Mouse (Mus musculus) embryonic facial prominence, embryonic 11.5 days (tissue): ENCODE measurements around the gene Rps11. TPM values are rescaled to one million over a fixed set of nuclear protein-coding genes. Genes with fewer than 3 reads are reported as not detected.

Experiments used
- ATAC-seq: fragments of 200-750 bp; cut with Nextera tagmentation; replicated peaks from 2 replicates; pipeline ENCODE4 v1.8.0; 2017; ENCODE audit warnings: low read depth; ENCODE audit not compliant: insufficient number of reproducible peaks, low FRiP score, low TSS enrichment
- DNase-seq: peaks from one replicate; pipeline ENCODE4 v3.0.0-alpha.2; 2015; ENCODE audit warnings: low spot score
- H3K27ac ChIP-seq: fragments of 300-500 bp; sonication (generic); replicated peaks from 2 replicates; pipeline ENCODE4 v1.5.1; 2014; ENCODE audit warnings: mild to moderate bottlenecking, low read depth, low read length, control low read depth
- H3K27me3 ChIP-seq: fragments of 300-500 bp; sonication (generic); 2 replicates; pipeline ENCODE4 v1.6.1; 2014; ENCODE audit warnings: mild to moderate bottlenecking, low read length, moderate library complexity, mixed read lengths; ENCODE audit not compliant: control insufficient read depth, insufficient read depth
- H3K36me3 ChIP-seq: fragments of 300-500 bp; sonication (generic); replicated peaks from 2 replicates; pipeline ENCODE4 v1.6.1; 2014; ENCODE audit warnings: low read depth, mild to moderate bottlenecking, low read length, moderate library complexity, mixed read lengths; ENCODE audit not compliant: control insufficient read depth, insufficient read depth
- H3K4me1 ChIP-seq: fragments of 300-500 bp; sonication (generic); 2 replicates; pipeline ENCODE4 v1.6.1; 2014; ENCODE audit warnings: low read length, mixed read lengths; ENCODE audit not compliant: control insufficient read depth, insufficient read depth
- H3K4me2 ChIP-seq: fragments of 300-500 bp; sonication (generic); 2 replicates; pipeline ENCODE4 v1.6.1; 2014; ENCODE audit warnings: low read depth, mild to moderate bottlenecking, control low read depth, low read length, moderate library complexity
- H3K4me3 ChIP-seq: fragments of 300-500 bp; sonication (generic); 2 replicates; pipeline ENCODE4 v1.5.1; 2014; ENCODE audit warnings: low read depth, low read length, control low read depth
- H3K9ac ChIP-seq: fragments of 300-500 bp; sonication (generic); replicated peaks from 2 replicates; pipeline ENCODE4 v1.6.1; 2014; ENCODE audit warnings: mild to moderate bottlenecking, control low read depth, low read length
- H3K9me3 ChIP-seq: fragments of 300-500 bp; sonication (generic); replicated peaks from 2 replicates; pipeline ENCODE4 v1.6.1; 2016; ENCODE audit warnings: mild to moderate bottlenecking, low read length, inconsistent platforms, mixed read lengths; ENCODE audit not compliant: control insufficient read depth
- WGBS: fragments of 180-500 bp; shearing (Covaris S2); extraction: QIAGEN DNeasy Blood & Tissue Kit; methylation state at CpG from one replicate; pipeline ENCODE4 v1.1.7; 2014; 5-methylcytosine and 5-hydroxymethylcytosine counted together
- microRNA counts: library from miRNA; unstranded; fragments of <30 nt; microRNA quantifications from one replicate; lab custom pipeline; 2016
- microRNA-seq: library from miRNA; unstranded; fragments of <30 nt; microRNA quantifications from one replicate; pipeline ENCODE4, GENCODE M21; 2016; ENCODE audit warnings: borderline number of aligned reads
- polyA plus RNA-seq: library from polyadenylated mRNA; unstranded; fragments of >200 nt; fragmentation: Nextera tagmentation; extraction: Ambion mirVana; gene quantifications from 2 replicates; pipeline ENCODE4 v1.2.1, GENCODE M21; 2014

Gene Rps11
- polyA plus RNA-seq, 1 experiment from 2014 or later, result 1,602 TPM

DNA sequence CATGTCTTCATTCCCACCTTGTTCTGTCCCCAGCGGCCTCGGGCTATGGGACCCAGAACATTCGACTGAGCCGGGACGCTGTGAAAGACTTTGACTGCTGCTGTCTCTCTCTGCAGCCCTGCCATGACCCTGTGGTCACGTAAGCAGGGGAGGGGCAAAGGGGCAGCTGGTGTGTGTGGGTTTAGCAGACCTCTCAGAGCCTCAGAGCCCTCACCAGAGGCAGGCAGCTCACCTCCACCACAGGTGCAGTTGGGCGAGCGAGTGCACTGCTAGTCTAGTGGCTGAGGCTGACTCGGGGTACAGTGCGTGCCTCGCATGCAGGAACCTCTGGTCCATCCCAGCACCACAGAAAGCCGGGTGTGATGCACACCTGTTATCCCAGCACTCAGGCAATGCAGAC, 50.3 kb downstream of the Rps11 start:
- H3K4me1 ChIP-seq, result no peaks in the 10 kb centered on the region
- ATAC-seq (no peak), DNase-seq (no peak)
- H3K9me3 ChIP-seq, result no peaks in the 10 kb centered on the region
- H3K27me3 ChIP-seq, result no peaks in the 10 kb centered on the region
- H3K4me3 ChIP-seq, result no peak overlapping the region
- no peak overlapping the region for H3K4me2 ChIP-seq
- no peak overlapping the region for H3K27ac ChIP-seq
- 89% methylated on average over 12 of the region's 12 CpGs for WGBS
- no peak overlapping the region for H3K9ac ChIP-seq
- no peaks in the 10 kb centered on the region; the same call in none of the 2 replicates for H3K36me3 ChIP-seq

- ATAC-seq (no peak), DNase-seq (no peak)
- no peaks in the 10 kb centered on the region for H3K4me1 ChIP-seq
- H3K27me3 ChIP-seq, result no peaks in the 10 kb centered on the region
- no peaks in the 10 kb centered on the region; the same call in none of the 2 replicates for H3K36me3 ChIP-seq
- no peak overlapping the region for H3K9ac ChIP-seq
- no peak overlapping the region for H3K4me2 ChIP-seq
- 84% methylated on average over 7 of the region's 7 CpGs for WGBS
- H3K4me3 ChIP-seq, result no peak overlapping the region
- no peak overlapping the region for H3K27ac ChIP-seq
- H3K9me3 ChIP-seq, result no peaks in the 10 kb centered on the region
These were observed 51.0 kb downstream of the Rps11 start for GRCm38 (mm10) chr7:45073171-45073707.

MicroRNAs encoded within 50 kb of the gene (microRNA counts, 519-probe panel; counts per million panel counts)
- microRNA mmu-miR-150 (lab: Ali Mortazavi, UCI), result 1,441 counts per million, percentile 6 among the panel's probes with 10 or more counts

Small RNA genes within 50 kb of the gene (microRNA-seq; reads per million reads assigned to microRNA genes)
- gene Mir150 (11.8 reads per million, percentile 13 among the genes with 10 or more reads in this experiment), gene Mir5121 (22.1 reads per million, percentile 22 among the genes with 10 or more reads in this experiment), gene Mir7055 (not detected)

Other genes starting within 250 kb of the Rps11 start
- 44.5 and 50.3 TPM in 2 replicates for gene Med25, start 231.7 kb downstream of the Rps11 start, polyA plus RNA-seq
- gene Fuz, start 228.4 kb downstream of the Rps11 start, polyA plus RNA-seq, result 11.8 and 13.2 TPM in 2 replicates
- gene Ap2a1, start 194.9 kb downstream of the Rps11 start, polyA plus RNA-seq, result 70.1 and 70.3 TPM in 2 replicates
- 0.21 TPM in 1 of 2 replicates, not detected in the other for gene Tsks, start 181.2 kb downstream of the Rps11 start, polyA plus RNA-seq
- gene Cpt1c, start 149.6 kb downstream of the Rps11 start, polyA plus RNA-seq, result 14.3 and 17.1 TPM in 2 replicates
- gene Prmt1, start 137.9 kb downstream of the Rps11 start, polyA plus RNA-seq, result 289 and 293 TPM in 2 replicates
- gene Irf3, start 126.8 kb downstream of the Rps11 start, polyA plus RNA-seq, result 62.4 and 71.9 TPM in 2 replicates
- gene Bcl2l12, start 125.7 kb downstream of the Rps11 start, polyA plus RNA-seq, result 69.9 and 71.7 TPM in 2 replicates
- 40.0 and 41.1 TPM in 2 replicates for gene Scaf1, start 108.1 kb downstream of the Rps11 start, polyA plus RNA-seq
- 18.5 and 23.9 TPM in 2 replicates for gene Rras, start 106.5 kb downstream of the Rps11 start, polyA plus RNA-seq
- gene Prr12, start 71.6 kb downstream of the Rps11 start, polyA plus RNA-seq, result 10.9 and 11.8 TPM in 2 replicates
- 59.2 and 63.8 TPM in 2 replicates for gene Nosip, start 62.0 kb downstream of the Rps11 start, polyA plus RNA-seq
- gene Prrg2, start 61.8 kb downstream of the Rps11 start, polyA plus RNA-seq, result 17.9 and 20.3 TPM in 2 replicates
- 221 and 234 TPM in 2 replicates for gene Rcn3, start 32.2 kb downstream of the Rps11 start, polyA plus RNA-seq
- gene Fcgrt, start 20.6 kb downstream of the Rps11 start, polyA plus RNA-seq, result 12.6 TPM in 2 replicates
- 1,418 and 1,436 TPM in 2 replicates for gene Rpl13a, start 4.3 kb upstream of the Rps11 start, polyA plus RNA-seq
- 0.20 TPM in 1 of 2 replicates, not detected in the other for gene Gm45713, start 11.8 kb upstream of the Rps11 start, polyA plus RNA-seq
- 0.52 and 0.67 TPM in 2 replicates for gene Flt3l, start 12.0 kb upstream of the Rps11 start, polyA plus RNA-seq
- gene Pih1d1, start 29.9 kb upstream of the Rps11 start, polyA plus RNA-seq, result 102 and 104 TPM in 2 replicates
- 32.3 and 39.1 TPM in 2 replicates for gene Aldh16a1, start 30.1 kb upstream of the Rps11 start, polyA plus RNA-seq
- 1.1 and 1.6 TPM in 2 replicates for gene Slc17a7, start 39.5 kb upstream of the Rps11 start, polyA plus RNA-seq
- gene Gfy, start 55.1 kb upstream of the Rps11 start, polyA plus RNA-seq, result 0.52 and 0.81 TPM in 2 replicates
- not detected in 2 replicates for gene Pth2, start 56.6 kb upstream of the Rps11 start, polyA plus RNA-seq
- 0.41 and 0.42 TPM in 2 replicates for gene Ccdc155, start 80.5 kb upstream of the Rps11 start, polyA plus RNA-seq
- gene Dkkl1, start 87.7 kb upstream of the Rps11 start, polyA plus RNA-seq, result 1.8 and 2.3 TPM in 2 replicates
- gene Tead2, start 91.3 kb upstream of the Rps11 start, polyA plus RNA-seq, result 276 and 285 TPM in 2 replicates
- gene Cd37, start 114.7 kb upstream of the Rps11 start, polyA plus RNA-seq, result 0.86 and 1.1 TPM in 2 replicates
- gene Slc6a16, start 116.6 kb upstream of the Rps11 start, polyA plus RNA-seq, result 0.21 TPM in 1 of 2 replicates, not detected in the other
- not detected in 2 replicates for gene Slc6a21, start 153.1 kb upstream of the Rps11 start, polyA plus RNA-seq
- 5.0 and 7.2 TPM in 2 replicates for gene Trpm4, start 209.3 kb upstream of the Rps11 start, polyA plus RNA-seq
- gene Hrc, start 210.9 kb upstream of the Rps11 start, polyA plus RNA-seq, result 0.33 and 0.34 TPM in 2 replicates
- 7.4 TPM in 2 replicates for gene Ppfia3, start 242.6 kb upstream of the Rps11 start, polyA plus RNA-seq
- 0.77 and 0.86 TPM in 2 replicates for gene Lin7b, start 246.1 kb upstream of the Rps11 start, polyA plus RNA-seq